Mouse (Mus musculus): ENCODE results near the gene Calu.

DNA sequence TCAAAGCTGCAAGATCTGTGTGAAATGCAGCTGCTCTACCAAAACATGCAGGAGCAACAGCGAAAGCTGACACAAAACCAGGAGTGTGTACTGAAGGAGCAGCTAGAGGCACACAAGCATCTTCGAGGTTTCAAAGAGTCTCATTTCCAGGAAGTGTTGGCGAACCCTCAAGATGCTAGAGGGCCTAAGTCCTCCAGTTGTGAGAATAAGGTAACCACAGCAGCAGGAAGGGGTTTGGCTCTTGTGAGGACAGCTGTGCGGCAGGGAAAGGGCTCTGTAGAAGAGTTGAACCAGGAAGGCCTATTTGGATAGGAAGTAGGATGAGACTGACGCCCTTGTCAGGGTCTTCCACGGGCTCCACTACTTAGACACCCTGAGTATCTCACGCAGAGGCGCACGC lies 67.6 kb downstream of the Calu start:
- TF ChIP-seq MAFK (IDR thresholded peaks at IDR 0.05; ENCODE audit: insufficient read depth, low read depth, low read length) (no peak), CHD2 (IDR thresholded peaks at IDR 0.05; ENCODE audit: low read depth, low read length) (no peak), ZNF384 (IDR thresholded peaks at IDR 0.05; ENCODE audit: low read depth, low read length) (no peak), HCFC1 (IDR thresholded peaks at IDR 0.05; ENCODE audit: borderline replicate concordance, insufficient read depth, low read length) (no peak), ZC3H11A (IDR thresholded peaks at IDR 0.05; ENCODE audit: borderline replicate concordance, low read depth, low read length) (no peak)
